Mouse (Mus musculus) stomach, postnatal 0 days (tissue): Measurements from ENCODE around the gene Dab1.

Experiments used
- CTCF ChIP-seq: IDR thresholded peaks from 2 replicates; pipeline ENCODE4 v1.5.1; 2016; ENCODE audit warnings: antibody characterized with exemption, low read depth, mild to moderate bottlenecking, moderate library complexity
- EP300 ChIP-seq: optimal IDR thresholded peaks from 2 replicates; pipeline ENCODE3; 2016; ENCODE audit warnings: antibody characterized with exemption

DNA sequence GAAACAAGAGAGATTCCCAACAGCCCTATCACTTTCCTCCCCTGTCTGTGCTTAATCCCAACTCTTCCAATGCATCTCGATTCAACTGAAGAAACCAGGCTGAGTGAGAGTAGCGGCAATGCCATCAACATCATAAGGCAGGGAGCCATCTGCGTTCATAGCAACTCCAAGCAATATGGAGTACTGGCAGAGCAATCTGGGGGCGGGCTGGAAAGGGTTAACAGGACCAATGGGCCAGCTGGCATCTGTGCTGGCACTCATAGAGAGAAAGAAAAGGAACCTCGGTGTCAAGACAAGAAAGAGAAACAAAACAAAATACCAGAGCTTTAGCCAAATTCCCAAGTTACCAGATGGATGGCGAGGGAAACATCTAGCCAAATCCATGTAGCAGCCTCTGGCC, 42.9 kb upstream of the Dab1 start:
- TF ChIP-seq CTCF (no peak), EP300 (no peak)
